Comparison of ENCODE assay signal across 21 mouse cellular contexts in the genomic region with DNA sequence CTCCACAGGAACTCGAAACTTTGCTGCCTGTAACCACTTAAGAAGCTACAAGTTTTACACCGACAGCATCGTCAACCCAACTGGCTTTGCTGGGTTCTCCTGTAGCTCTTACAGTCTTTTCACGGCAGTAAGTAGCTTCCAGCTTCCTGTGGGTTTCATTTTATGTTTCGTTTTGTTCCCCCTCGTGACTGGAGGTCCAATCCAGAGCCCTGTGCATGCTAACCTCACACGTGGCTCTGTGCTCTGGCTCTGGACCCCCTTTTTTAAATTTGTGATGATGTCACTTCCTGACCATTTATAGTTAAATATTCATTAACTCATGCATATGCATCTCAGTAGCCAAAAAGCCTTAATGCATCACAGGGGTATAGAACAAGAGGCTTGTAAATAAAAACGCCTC. TPM values are rescaled to one million over a fixed set of nuclear protein-coding genes. Genes with fewer than 3 reads are reported as not detected.
"Had no signal": no experiment of that assay in that cellular context is flagged by ENCODE, and none has a peak within 500 bp of the region (broad histone marks: within the 10 kb centered on the region; RNA-seq: fewer than 3 reads in every experiment).

No protein-coding gene starts in this region.

- H3K9ac ChIP-seq: liver, embryonic 15.5 days; midbrain, embryonic 12.5 days; neural tube, embryonic 15.5 days had no signal

- H3K27ac ChIP-seq: liver, embryonic 15.5 days; midbrain, embryonic 12.5 days; neural tube, embryonic 15.5 days; stomach, postnatal 0 days had no signal

- H3K9me3 ChIP-seq: liver, embryonic 15.5 days; midbrain, embryonic 12.5 days; neural tube, embryonic 15.5 days had no signal

- H3K4me1 ChIP-seq: liver, embryonic 15.5 days; midbrain, embryonic 12.5 days; neural tube, embryonic 15.5 days had no signal

- ATAC-seq: lung, postnatal 0 days; midbrain, embryonic 16.5 days had no signal

- H3K4me2 ChIP-seq: liver, embryonic 11.5 days; liver, embryonic 15.5 days; midbrain, embryonic 12.5 days; neural tube, embryonic 15.5 days had no signal

- H3K27me3 ChIP-seq: liver, embryonic 15.5 days; midbrain, embryonic 12.5 days; neural tube, embryonic 15.5 days had no signal

- H3K4me3 ChIP-seq: liver, embryonic 15.5 days; midbrain, embryonic 12.5 days; neural tube, embryonic 15.5 days had no signal

- DNase-seq: kidney, adult 18-20 months; kidney, postnatal 10 days; lung, adult 2 months; lung, postnatal 36 days; right cerebral cortex, adult 18-20 months; thymus, postnatal 14 days had no signal

- H3K36me3 ChIP-seq: liver, embryonic 15.5 days; midbrain, embryonic 12.5 days; neural tube, embryonic 15.5 days had no signal

RNA-seq across cellular contexts. Expression of a gene that starts 24.8 kb away (rescaled TPM):
- total RNA-seq: megakaryocyte-erythroid progenitor cell, adult 5-6 weeks had no signal
- polyA plus RNA-seq: kidney, embryonic 14.5 days; limb, embryonic 11.5 days; liver, embryonic 15.5 days; lung, postnatal 0 days; midbrain, embryonic 12.5 days had no signal

RNA-seq across cellular contexts. Expression of a gene that starts 51.6 kb away (rescaled TPM):
- total RNA-seq: layer of hippocampus, adult 8-10 months; layer of hippocampus, postnatal 14 days; left cerebral cortex, adult 18-20 months; left cerebral cortex, postnatal 14 days; megakaryocyte-erythroid progenitor cell, adult 5-6 weeks had no signal
- polyA plus RNA-seq: limb, embryonic 11.5 days; neural tube, embryonic 11.5 days had no signal
